Mouse (Mus musculus) left cerebral cortex, postnatal 10 days (tissue): ENCODE results near the gene Ina. TPM values are rescaled to one million over a fixed set of nuclear protein-coding genes. Genes with fewer than 3 reads are reported as not detected.
"Not testable (repeated sequence)": the region's sequence is repeated elsewhere in the genome, so short reads cannot be mapped to it uniquely, and the experiment has no call there.

ENCODE experiments used
- DNase-seq, 2 experiments: peaks; one replicate each; pipeline ENCODE4 v3.0.0; 2021 to 2022; ENCODE audit warnings: low spot score in 2 of 2, mixed read lengths in 1 of 2; ENCODE audit errors: extremely low spot score in 1 of 2
- intact Hi-C: fragments of 180-260 bp; cut with DNase I; formaldehyde crosslinking; loops from one replicate; pipeline ENCODE4 v1.15.1; 2025
- total RNA-seq, 2 experiments: library from RNA; stranded (reverse); gene quantifications; 2 replicates each; pipeline ENCODE4 v1.2.3; 2021

The Ina gene
- total RNA-seq = 100 to 1,000 TPM; 180 to 190 TPM

- peak; percentile 59 to 85 for DNase-seq
- intact Hi-C loops = no loop called here
These were observed at the start of gene Ina, which contains the start of gene Nt5c2 for GRCm38 (mm10) chr19:47014447-47015381. Ina (plus strand) TSS chr19:47014698. Nt5c2 (minus strand) TSS chr19:47015153.

GRCm38 (mm10) chr19:46965496-46965895 is 49.0 kb upstream of the Ina start:
- intact Hi-C loops = no loop called here
- no peak for DNase-seq

GRCm38 (mm10) chr19:46966330-46966729 is 48.2 kb upstream of the Ina start:
- intact Hi-C loops = no loop called here
- DNase-seq = no peak

GRCm38 (mm10) chr19:46967861-46968260 is 46.6 kb upstream of the Ina start:
- no peak for DNase-seq
- intact Hi-C loops = no loop called here

DNA sequence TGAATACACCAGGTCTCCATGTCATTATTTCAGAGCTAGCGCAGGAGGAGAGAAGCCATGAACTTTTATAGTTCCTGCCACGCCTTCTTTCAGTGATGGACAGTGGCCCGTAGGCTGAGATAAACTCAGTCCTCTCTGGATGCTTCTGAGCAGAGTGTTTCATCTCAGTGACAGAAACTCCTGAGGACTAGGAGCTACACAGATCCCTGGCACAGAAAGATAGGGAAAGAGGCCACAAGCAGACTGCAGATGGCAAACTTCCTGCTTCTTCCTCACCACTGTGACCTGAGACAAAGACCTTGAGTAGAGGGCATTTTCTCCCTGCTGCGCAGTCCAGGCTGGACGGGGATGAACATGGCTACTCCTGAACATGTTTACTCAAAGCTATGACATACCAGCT is 45.7 kb upstream of the Ina start:
- no peak for DNase-seq
- intact Hi-C loops = no loop called here

DNA sequence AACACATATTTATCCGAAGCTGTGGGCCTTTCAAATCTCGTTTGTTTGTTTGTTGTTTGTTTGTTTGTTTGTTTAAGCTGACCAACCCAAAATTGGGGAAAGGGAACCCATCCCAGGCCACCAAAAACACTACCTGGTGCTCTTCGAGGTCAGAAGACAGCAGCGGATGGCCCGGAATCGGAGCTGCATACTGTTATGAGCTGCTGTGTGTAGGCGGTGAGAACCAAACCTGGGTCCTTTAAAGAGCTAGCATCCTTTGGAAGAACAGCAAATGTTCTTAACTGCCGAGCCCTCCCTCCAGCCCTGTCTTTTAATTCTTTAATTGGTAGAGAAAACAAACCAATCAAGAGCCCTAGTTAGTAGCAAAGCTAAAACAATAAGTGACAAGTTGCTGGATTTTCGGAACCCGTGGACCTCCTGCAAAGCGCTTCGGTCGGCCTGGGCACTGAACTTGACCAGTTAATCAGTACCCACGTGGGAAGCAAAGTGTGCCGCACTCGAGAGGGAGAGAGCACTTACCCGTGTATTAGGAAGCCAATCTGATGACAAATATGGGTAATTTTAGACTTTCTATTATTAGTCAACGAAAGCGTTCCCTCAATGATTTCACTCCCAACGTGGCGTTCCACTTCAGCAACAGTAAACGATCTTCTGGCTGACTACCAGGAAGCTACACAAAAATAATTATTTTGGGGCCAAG is 45.1 kb upstream of the Ina start:
- DNase-seq = no peak
- intact Hi-C loops = no loop called here

GRCm38 (mm10) chr19:46970121-46970729 is 44.3 kb upstream of the Ina start:
- intact Hi-C loops = no loop called here
- no peak for DNase-seq

DNA sequence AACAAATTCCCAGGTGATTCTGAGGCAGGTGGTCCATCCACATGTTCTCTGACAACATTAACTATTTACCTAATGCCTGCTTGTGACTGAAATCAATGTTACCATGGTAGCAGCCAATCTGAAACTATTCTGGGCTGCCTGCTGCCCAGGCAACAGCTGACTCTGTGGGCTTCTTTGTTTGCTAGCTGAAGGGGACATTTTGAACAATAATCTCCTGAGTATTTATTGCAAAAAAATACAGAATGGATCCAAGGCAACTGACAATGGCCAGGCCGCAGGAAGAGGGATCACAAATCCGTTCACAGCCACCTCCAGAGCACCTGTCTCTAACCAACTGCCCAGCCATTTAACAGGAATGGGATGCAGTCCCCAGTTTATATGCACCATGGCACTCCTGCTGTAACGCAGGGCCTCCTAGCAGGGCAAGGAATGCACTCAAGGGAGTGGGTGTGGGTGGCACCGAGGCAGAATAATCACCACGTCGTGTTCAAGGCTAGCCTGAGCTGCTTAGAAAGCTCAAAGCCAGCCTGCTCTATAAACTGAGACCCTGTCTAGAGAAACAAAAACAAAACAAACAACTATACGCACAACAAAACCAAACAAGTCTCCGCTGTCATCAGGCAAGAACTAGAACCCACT is 43.3 kb upstream of the Ina start:
- DNase-seq = no peak
- intact Hi-C loops = no loop called here

DNA sequence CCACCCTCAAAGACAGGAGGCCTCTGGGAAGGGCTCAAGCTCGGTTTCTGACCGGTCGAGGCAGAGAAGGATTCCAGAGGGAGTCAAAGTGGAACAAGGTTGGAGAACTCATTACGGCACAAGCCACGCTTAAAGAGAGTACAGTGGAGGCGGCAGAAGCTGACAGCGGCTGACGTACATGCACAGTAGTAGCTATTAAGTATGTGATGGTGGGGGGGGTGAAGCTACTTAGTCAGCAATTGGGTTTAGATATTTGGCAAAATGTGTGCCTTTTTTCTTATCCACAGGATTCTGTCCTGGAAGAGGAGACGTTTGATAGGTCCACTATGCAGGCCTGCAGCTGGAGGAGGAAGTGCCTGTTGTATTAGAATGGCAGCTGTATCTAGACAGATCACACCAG is 42.8 kb upstream of the Ina start:
- DNase-seq = no peak
- intact Hi-C loops = no loop called here

- intact Hi-C loops = no loop called here
- no peak for DNase-seq
These were observed 42.3 kb upstream of the Ina start for GRCm38 (mm10) chr19:46972159-46972558.

GRCm38 (mm10) chr19:46975565-46975964 is 38.9 kb upstream of the Ina start:
- intact Hi-C loops = no loop called here
- no peak for DNase-seq

DNA sequence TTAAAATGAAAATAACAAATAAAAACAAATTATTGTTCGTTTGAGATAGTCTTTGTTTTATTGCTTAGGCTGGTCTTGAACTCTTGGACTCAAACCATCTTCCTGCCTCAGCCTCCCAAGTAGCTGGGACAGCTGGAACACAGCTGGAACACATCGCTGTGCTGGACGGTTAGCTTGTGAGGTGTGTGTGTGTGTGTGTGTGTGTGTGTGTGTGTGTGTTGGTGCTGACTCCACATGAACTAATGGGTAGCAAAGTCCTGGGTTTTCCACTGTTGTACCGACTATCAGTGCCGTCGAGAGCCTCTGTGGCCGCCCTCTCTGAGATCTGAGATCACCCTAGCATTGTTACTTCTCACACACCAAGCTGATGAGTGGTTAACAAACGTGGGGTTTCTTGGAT is 38.5 kb upstream of the Ina start:
- intact Hi-C loops = no loop called here

DNA sequence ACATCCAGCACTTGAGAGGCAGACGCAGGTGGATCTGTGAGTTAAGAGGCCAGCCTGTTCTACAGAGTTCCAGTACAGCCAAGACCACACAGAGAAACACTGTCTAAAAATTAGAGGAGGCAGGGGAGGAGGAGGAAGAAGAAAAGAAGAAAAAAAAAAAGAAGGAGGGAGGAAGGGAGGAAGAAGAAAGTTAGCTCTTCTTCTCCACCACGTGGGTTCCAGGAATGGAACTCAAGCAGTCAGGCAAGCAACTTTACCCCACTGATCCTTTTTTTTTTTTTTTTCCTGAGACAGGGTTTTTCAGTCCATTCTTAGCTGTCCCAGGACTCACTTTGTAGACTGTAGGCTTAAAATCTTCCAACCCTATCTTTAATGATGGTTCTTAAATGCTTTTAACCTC is 37.8 kb upstream of the Ina start:
- no peak for DNase-seq
- intact Hi-C loops = no loop called here

More for the DNA sequence above, 38.5 kb upstream of the Ina start:
- no peak for DNase-seq

DNA sequence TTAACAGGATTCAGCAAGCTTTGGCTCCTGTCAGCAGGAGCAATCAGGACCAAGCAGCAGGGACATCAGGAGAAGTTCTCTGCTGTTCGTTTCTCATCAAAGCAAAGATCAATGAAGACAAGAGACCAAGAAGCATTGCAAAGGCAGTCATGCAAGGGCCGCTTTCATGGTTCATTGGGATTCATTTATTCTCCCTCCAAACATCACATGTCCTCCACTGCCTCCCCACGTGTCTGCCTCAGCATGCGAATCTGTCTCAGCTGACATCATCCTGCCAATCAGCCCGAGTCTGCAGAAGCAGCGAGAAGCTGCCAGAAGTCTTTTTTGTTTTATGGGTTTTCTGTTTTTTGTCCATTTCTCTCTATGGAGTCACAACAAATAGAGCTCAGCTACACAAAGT is 37.0 kb upstream of the Ina start:
- no peak for DNase-seq
- intact Hi-C loops = no loop called here

DNA sequence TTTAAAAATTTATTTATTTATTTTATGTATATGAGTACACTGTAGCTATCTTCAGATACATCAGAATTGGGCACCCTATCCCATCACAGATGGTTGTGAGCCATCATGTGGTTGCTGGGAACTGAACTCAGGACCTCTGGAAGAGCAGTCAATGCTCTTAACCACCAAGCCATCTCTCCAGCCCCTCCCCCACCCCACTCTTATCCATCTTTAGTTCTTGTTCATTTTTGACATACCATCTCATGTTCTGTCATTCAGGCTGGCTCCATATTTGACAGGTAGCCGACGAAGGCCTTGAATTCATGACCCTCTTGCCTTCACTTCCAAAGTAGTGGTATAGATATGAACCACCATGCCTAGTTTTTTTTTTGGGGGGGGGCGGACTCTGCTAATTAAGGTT is 36.4 kb upstream of the Ina start:
- intact Hi-C loops, DNase-seq: not testable (repeated sequence)

DNA sequence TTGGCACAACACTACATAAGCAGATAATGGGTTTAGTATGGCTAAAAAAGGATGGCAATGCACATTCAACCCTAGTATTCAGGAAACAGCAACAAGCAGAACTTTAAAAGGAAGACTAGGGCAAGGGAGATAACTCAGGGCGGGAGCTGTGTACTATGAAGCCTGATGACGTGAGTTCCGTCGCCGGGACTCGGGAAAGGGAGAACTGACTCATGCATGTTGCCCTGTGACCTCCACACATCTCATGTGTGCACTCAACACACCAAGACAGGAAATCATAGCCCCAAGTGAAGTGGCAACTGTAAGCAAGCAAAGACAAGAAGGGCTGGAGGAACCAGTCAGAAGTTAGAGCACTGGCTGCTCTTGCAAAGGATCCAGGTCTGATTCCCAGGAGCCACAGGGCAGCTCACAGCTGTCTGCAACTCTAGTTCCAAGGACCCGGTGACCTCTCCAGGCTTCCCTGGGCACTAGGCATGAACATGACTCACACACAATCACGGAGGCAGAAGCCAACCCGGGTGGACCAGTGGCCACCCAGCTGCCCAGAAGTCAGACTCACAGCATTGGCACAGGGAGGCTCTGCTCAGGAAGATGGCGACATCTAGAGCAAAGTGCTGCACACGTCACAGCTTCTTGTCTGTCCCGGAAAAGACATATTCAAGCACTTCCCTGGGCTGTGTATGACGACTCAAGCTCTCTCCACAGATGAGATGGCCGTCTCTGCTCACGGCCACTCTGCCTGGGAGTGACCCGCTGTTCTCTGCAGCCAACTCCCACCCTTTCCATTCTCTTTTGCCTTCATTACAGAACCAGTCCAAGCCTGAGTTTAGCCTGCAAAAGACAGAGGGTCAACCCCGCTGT is 35.3 kb upstream of the Ina start:
- DNase-seq = no peak
- intact Hi-C loops = no loop called here

DNA sequence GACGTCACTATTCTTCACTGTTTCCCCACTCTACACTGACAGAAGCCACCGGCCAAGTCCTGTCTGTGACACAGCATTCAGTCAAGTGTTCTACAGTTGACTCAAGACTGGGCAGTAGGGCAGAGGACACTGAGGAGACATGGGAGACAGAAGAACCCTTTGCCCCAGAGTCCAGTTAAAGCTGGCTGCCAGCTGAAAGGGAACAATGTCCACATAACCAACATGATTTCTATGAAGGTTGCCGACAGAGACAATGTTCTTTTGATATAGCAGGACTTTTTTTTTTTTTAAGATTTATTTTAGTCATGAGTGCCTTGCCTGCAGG is 34.8 kb upstream of the Ina start:
- intact Hi-C loops = no loop called here
- DNase-seq = no peak

GRCm38 (mm10) chr19:46981462-46981861 is 33.0 kb upstream of the Ina start:
- intact Hi-C loops = no loop called here
- DNase-seq = no peak
